Mouse (Mus musculus): ENCODE data around the gene 2410137M14Rik.
"Not testable (repeated sequence)": the region's sequence is repeated elsewhere in the genome, so short reads cannot be mapped to it uniquely, and the experiment has no call there.

Gene 2410137M14Rik

DNA sequence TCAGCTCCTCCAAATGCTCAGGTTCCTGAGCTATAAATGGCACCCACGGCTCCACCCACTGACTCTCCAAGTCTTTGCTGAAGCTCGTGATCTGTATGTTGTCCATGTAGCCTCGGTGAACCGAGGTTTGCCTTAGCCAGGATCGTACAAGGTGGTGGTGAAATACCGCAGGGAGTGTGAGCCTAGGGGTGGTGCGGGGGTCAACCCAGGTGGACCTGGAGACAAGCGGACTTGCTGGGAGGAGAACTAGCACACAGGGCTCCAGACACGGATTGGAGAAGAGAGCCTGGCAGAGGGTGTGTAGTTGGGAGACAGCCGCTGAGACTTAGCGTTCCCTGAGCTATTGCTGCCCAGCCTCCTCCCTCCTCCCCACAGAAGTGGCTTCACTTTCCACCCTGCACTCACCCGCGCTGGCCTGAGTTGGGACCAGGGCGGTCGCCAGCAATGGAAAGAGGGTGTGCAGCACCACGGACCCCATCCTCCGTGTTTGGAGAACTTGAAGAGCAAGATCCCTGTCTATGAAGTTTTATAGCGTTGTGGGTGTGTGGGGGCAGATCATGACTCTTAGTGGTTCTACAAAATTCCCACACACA, at the start of gene 2410137M14Rik:
Gene 2410137M14Rik, minus strand, starts transcription at position 17 of the 593 bp plus-strand sequence.
- DNase-seq, result no peak

GRCm38 (mm10) chr17:37029162-37029561, 48.1 kb upstream of the 2410137M14Rik start:
- no peak for DNase-seq

DNA sequence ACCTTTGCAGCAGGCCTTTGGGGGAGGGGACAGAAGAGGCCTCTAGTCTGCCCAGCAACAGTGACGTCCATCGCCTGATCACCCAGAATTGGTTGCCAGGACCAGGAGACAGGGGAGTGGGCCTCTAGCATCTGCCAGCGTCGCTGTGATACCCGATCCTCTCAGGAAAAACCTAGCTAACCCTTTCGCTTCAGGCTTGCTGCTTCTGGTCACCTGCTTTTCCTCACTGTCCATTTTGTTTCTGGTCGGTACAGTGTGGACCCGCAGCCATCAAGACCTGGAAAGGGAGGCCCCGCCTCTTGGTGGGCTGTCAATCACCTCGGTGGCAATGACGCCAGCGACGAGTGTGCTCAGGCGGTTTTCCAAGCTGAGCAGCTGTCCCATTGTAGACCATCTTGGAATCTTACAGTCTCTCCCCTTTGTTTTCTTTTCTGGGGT, 47.7 kb upstream of the 2410137M14Rik start:
- DNase-seq, result peak; percentile 93 to 96

- DNase-seq, result no peak
Observed at GRCm38 (mm10) chr17:37028212-37028611, 47.2 kb upstream of the 2410137M14Rik start.

GRCm38 (mm10) chr17:37027486-37027885, 46.4 kb upstream of the 2410137M14Rik start:
- DNase-seq, result no peak

GRCm38 (mm10) chr17:37026425-37026824, 45.4 kb upstream of the 2410137M14Rik start:
- no peak for DNase-seq

- no peak for DNase-seq
Observed at GRCm38 (mm10) chr17:37022628-37023576, 41.9 kb upstream of the 2410137M14Rik start, which contains the start of gene Mog. Gene Mog, minus strand, starts transcription at chr17:37023398.

DNA sequence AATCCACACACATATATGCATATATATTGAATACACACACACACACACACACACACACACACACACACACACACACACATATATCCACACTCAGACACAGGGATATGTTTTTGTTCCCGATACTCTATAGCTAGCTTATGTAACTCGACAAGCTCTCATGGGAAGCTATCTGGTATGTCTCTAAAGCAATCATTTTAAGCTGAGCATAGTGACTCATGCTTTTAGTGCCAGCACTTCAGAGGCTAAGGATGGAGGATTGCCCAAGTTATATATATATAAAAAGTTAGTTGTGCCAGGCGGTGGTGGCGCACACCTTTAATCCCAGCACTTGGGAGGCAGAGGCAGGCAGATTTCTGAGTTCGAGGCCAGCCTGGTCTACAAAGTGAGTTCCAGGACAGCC, 38.2 kb upstream of the 2410137M14Rik start:
- DNase-seq, result not testable (repeated sequence)

- no peak for DNase-seq
Observed at GRCm38 (mm10) chr17:37018328-37018727, 37.3 kb upstream of the 2410137M14Rik start.

GRCm38 (mm10) chr17:37016333-37016732, 35.3 kb upstream of the 2410137M14Rik start:
- DNase-seq, result no peak

- DNase-seq, result no peak
Observed at GRCm38 (mm10) chr17:37012141-37012540, 31.1 kb upstream of the 2410137M14Rik start.

DNA sequence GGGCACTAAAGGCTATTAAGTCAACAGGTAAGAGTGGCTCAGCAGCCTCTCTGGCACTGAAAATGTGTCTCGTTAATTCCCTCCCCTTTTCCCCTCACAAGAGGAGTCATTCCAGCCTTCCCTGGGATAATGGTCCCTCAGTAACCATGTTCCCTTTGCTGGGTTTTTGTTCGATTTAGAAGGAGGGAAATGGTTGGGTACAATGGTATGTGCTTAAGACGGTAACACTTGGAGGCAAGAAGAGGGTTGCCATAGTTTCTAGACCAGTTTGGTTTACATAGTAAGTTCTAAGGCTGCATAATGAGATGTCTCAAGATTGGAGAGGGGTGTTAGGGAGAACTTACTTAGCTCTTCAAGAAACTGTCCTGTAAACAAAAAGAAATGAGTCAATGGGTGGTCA, 30.7 kb upstream of the 2410137M14Rik start:
- no peak for DNase-seq

DNA sequence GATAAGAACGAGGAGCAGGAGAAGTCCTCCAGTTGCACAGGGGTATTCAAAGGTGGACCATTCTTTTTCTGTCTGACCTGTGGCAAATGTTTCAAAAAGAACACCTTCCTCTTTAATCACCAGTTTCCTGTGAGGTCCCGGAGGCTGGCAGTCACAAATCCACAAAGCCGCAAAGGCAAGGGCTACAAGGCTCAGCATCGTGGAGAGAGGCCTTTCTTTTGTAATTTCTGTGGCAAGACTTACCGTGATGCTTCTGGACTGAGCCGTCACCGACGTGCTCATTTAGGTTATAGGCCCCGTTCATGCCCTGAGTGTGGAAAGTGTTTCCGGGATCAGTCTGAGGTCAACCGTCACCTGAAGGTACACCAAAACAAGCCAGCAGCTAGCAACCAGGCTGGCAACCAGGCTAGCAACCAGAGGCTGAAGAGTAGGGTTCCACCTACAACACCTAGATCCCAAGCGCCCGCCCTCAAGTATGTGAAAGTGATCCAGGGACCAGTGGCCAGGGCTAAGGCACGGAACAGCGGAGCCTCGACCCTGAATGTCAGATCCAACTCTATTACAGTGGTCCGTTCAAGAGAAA, 28.5 kb upstream of the 2410137M14Rik start:
- no peak for DNase-seq

DNA sequence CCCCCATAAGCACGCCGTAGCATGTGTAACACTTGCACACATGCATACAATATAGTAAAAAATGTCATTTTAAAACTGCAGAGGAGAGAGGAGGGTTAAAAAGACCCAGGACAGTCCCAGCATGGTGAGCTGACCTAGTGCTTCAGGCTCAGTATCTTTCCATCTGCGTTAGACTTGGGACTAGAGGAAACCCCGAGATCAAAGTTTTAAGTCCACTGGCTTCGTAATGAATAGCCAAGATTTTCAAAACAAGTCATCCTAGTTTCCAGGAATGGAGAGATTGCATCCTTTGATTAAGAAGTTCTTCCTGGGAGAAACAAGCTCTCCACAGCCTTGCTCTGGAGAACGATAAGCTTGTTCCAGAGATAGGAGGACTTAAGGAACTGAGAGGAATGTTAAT, 27.1 kb upstream of the 2410137M14Rik start:
- DNase-seq, result no peak

DNA sequence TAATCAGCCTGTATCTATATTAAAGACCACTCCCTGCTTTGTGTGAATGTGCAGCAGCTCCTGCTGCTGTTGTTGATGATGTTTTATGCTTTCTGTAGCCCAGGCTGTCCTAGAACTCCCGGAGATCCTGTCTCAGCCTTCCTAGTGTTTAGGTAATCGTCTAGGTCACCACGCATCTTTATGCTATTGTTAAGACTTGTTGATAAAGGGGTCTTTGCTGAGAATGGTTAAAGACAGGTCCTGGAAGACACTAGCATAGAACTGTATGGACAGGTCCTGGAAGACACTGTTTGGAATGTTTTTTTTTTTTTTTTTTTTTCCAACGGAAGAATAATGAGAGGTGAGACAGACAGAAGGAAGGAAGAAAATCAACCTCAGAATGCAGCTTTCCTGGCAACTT, 22.3 kb upstream of the 2410137M14Rik start:
- DNase-seq, result no peak

- peak; percentile 28 to 35 for DNase-seq
Observed at GRCm38 (mm10) chr17:37002364-37003330, 21.6 kb upstream of the 2410137M14Rik start.

- no peak for DNase-seq
Observed at GRCm38 (mm10) chr17:37000863-37001262, 19.8 kb upstream of the 2410137M14Rik start, which contains the start of gene Zfp57. Gene Zfp57, plus strand, starts transcription at chr17:37001163.

DNA sequence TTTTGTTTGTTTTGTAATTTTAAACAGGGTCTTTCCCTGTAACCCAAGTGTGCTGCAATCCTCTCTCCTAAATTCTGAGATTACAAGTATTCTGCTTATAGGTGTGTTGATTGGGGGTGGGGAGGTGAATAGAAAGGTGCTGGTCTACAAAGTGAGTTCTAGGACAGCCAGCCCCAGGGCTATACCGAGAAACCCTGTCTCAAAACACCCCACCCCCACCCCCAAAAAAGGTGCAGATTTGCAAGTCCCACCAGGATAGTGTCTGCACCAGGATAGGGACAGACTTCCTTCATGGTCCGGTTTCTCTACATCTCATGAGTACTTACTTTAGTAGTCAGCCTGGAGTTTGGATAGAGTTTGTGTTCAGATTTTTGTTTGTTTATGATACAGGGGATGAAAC, 17.4 kb upstream of the 2410137M14Rik start:
- no peak for DNase-seq

GRCm38 (mm10) chr17:36997033-36997735, 16.1 kb upstream of the 2410137M14Rik start:
- DNase-seq, result peak; percentile 75 to 79

- DNase-seq, result no peak
Observed at GRCm38 (mm10) chr17:36995448-36995847, 14.4 kb upstream of the 2410137M14Rik start.

GRCm38 (mm10) chr17:36994528-36994927, 13.5 kb upstream of the 2410137M14Rik start:
- DNase-seq, result no peak

Measured in cerebellum, adult 18-20 months (tissue).